Mouse (Mus musculus): Measurements from ENCODE around the gene Nlgn1.
"Not testable (repeated sequence)": the region's sequence is repeated elsewhere in the genome, so short reads cannot be mapped to it uniquely, and the experiment has no call there.

Nlgn1 gene

DNA sequence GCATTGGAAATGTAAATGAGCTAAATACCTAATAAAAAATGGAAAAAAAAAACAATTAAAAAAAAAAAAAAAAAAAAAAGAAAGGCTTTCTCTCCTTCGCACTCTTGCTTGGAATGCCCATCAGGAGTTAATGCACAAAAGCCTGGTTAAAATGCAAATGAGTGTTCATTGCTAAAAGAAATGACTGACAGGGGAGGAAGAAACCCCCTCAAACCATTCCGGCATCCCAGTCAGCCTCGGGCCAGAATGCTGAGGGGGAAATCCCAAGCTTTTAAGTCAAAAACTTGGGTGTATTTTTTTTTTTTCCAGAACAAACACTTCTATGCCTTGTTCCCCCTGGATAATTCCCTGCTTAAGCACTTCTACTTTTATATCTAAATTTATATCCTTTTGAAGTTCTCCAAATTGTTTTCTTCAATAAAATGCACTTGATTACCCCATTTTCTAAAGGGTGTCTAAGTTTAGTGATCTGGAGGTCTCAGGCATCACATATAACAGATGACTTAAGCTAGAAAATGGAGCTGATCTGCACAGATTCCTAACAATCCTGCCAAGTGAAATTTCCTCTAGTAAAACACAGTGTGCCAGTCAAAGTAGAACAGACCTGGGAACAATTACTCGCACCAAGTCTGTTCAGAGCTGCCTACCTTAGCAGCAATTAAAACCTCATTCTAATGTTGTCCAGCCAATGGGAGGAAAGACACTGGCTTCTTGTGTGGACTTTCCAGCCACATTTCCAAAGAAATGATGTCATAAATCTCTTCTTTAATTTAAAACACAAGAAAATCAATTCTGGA, 686.2 kb downstream of the Nlgn1 start:
- no peak for DNase-seq (ENCODE audit: low spot score)

DNA sequence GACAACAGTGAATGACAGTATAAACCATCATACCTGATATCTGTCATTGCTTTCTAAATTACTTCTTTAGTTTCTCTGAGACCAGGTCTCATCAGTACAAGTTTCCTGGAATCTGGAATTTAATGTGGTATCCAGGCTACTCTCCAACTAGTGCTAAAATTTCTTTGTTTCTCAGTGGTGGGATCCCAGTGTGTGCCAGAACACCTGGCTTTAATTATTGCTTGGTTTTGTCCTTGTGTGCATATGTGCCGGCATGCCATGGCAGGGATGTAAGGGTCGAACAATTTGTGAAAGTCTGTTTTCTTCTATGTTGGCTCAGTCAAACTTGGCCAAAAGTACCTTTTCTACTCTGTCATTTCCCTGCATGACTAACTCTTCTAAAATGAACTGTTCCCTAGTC, 703.1 kb downstream of the Nlgn1 start:
- DNase-seq (ENCODE audit: low spot score) = no peak

DNA sequence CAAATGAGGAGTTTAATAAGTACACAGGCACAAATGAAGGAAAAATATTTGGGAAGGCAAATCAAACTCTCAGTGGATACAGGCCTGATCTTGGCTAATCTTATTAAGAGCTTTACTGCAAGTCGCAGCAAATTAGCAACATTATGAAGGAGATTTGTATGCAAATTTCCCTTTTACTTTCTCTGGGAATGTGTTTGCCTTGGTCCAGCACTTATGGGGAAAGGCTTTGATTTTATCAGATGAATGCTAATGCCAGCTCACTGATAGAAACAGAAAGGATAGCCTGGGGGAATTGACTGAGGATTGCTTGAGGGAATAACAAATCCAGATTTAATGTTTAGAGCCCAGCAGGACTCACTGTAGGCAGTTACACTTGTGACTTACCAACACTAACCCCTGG, 725.7 kb downstream of the Nlgn1 start:
- DNase-seq (ENCODE audit: low spot score) = no peak

DNA sequence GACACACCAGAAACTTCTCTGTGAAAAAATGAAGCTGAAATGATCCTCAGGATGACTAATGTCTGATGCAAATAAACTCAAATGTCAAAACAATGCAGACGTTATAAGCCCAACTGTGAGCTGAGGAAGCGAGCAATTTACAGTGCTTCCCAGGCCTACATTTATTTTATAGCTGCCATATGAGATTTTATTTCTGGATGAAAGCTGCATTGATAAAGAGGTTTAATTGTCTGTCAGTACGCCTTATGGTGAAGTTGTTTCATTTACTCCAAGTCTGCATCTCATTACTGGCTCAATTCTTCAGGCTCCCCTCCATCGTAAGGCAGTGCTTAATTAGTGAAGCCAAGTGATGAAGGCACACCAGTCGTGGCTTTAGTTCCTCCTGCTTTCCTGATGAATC, 734.7 kb downstream of the Nlgn1 start:
- no peak for DNase-seq (ENCODE audit: low spot score)

DNA sequence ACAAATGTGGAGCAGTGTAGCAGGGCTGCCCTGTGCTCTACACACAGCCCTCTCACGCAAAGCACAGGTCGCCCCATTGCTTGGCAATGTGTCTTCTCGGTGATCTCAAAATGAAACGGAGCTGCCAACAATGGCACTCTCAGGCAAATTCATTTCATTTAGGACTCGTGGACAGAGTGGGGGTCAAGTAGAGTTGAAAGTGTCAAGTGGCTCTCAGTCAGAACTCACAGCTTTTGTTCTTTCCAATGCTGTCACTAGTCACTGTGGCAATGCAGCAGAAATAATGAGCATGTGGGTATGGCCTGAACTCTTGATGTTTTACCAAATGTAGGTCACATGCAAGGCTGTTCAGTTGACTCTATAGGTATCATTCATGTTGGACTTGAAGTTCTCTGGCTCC, 756.7 kb downstream of the Nlgn1 start:
- no peak for DNase-seq (ENCODE audit: low spot score)

DNA sequence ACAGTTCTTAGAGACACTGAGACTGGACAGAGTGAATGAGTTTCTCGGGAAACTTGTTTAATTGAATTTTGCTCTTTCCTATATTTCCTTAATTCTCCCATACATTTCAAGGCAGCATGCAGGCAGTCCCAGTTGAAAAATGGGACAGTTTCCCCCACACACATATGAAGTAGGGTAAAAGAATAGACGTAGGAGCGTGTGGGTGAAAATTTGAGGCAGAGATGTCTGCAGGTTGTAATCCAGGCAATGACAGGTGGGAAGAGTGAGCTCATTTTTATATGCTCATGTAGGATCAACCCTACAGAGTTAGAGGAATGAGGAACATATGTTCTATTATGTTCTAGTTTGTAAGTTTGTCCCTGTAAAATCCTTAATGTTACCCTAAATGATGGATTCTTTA, 757.4 kb downstream of the Nlgn1 start:
- DNase-seq (ENCODE audit: low spot score) = no peak

DNA sequence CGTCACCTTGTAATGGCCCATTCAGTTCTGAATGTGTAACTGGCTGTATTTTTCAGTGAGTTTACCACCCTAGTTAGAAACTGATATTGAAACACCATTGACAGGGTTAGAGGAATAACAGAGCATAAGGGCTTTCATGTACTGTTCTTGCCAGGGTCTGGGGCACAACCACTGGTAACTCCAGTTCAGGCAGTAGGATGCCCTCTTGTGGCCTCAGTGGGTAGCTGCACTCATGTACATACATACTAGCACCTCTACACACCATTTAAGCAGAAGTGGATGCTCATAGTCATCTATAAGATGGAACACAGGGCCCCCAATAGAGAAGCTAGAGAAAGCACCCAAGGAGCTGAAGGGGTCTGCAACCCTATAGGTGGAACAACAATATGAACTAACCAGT, 773.7 kb downstream of the Nlgn1 start:
- not testable (repeated sequence) for DNase-seq (ENCODE audit: low spot score)

DNA sequence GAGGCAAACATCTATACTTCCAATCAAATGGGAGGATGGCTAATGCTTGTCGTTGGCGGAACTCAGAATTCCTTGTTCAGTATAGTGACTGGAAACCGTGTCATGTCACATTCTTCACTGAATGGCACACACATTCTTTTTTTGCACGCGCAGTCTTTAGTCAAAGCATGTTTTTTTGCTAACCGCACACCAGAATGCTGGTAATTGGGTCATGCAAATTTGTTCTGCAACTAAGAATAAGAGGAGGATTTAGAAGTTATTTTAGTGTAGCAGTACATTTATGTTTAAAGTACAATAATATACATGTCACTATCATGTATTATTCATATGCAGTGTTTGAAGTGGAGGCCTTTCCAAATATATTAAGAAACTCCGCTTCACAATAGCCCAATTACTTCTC, 783.2 kb downstream of the Nlgn1 start:
- DNase-seq (ENCODE audit: low spot score) = not testable (repeated sequence)

DNA sequence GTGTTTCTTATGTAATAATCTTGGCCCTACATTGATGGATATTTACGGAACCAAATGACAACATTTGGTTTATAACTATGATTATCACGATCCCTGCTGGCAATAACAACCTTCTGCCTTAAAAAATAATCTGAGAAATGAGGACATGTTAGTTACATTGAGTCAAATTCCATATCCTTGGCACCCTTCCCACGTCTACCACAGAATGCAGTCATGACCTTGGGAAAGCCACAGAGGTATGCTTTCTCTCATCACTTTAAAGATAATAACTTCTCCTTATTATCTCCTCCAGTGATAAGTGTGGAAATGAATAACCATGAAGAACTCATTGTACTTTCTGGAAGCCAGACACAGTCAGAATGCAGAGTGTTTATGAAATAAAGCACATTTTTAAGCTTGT, 808.0 kb downstream of the Nlgn1 start:
- DNase-seq (ENCODE audit: low spot score) = not testable (repeated sequence)

DNA sequence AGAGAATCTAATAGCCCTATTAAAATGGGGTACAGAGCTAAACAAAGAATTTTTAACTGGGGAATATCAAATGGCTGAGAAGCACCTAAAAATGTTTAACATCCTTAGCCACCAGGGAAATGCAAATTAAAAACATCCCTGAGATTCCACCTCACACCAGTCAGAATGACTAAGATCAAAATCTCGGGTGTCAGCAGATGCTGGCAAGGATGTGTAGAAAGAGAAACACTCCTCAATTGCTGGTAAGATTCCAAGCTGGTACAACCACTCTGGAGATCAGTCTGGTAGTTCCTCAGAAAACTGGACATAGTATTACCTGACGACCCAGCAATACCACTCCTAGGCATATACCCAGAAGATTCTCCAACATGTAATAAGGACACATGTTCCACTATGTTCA, 869.2 kb downstream of the Nlgn1 start:
- DNase-seq (ENCODE audit: low spot score) = no peak

DNA sequence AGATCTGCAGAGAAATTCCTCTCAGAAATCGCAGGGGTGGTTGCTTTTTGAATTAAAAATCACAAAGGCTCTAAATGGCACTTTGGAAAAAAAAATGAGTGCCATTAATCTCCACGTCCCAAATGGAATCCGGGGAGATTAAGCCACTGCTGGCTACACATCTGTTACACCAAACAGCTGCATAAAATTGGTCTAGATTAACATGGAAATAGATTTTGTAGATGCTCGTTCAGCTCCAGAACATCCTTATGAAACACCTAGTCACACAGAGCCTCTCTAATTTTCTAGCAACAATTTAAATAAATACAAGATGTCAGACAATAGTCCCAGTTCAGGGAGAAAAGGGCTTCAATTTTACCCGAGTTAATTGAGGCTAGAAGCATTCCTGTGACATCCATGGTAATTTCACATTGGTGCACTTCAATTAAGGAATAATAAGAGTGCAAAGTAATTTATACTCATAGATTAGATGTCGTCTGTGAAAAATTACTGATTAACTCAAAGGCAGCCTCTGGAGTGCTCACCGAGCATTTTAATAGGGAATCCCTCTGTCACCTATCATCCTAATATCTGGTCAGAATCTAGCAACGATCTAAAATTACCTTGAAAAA, 875.9 kb downstream of the Nlgn1 start:
- no peak for DNase-seq (ENCODE audit: low spot score)

DNA sequence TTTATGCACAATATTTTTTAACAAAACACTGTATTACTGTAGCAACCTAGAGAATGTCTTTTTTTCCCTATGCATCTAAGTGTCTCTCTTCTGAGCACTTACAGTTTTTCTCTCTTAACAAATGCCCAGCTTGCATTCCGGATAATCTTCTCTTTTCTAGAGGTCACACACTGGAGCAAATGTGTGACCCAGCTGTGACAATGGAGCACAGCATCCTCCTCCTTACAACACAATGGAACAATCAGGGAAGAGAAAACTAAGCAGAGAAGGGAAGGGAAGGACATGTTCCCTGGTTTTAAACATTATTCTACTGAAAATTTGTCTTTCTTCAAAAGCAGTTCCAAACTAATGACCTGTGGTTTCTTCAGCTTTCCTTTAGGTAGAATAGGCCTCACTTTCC, 879.9 kb downstream of the Nlgn1 start:
- DNase-seq (ENCODE audit: low spot score) = no peak

DNA sequence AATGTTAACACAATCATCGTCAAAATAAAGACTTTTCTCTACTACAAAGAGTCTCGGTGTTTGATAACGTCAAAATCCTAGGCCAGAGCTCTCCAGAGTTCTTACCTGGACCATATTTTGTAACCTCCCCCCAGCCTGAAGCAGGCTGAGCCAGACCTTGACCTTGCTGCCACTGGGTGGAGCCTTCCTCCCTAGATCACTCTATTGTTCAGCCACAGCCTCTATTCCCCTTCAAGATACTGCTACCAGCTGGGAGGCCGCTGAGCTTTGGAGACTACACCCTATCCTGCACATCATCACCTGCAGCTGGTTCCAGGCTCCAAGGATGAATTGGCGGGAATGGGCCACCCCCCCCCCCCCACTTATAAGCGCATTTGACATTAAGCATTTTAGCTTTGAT, 881.8 kb downstream of the Nlgn1 start:
- no peak for DNase-seq (ENCODE audit: low spot score)

DNA sequence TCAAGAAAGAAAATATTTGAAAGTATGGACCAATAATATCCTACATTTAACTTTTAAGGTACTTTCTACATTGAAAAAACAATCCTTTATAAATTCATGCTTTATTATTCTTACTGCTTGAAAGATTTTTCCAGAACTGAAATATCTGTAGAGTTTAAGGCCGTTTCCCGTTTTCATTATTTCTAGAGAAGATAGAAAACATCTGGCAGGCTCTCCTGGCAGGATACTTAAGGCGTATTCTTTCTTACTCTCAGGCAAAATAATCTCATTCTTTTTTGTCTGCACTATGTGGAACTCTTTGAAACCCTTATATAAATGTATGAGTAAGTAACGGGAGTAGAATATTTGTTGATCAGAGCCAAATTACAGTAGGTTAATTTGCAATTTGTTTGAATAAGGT, 882.9 kb downstream of the Nlgn1 start:
- DNase-seq (ENCODE audit: low spot score) = no peak

DNA sequence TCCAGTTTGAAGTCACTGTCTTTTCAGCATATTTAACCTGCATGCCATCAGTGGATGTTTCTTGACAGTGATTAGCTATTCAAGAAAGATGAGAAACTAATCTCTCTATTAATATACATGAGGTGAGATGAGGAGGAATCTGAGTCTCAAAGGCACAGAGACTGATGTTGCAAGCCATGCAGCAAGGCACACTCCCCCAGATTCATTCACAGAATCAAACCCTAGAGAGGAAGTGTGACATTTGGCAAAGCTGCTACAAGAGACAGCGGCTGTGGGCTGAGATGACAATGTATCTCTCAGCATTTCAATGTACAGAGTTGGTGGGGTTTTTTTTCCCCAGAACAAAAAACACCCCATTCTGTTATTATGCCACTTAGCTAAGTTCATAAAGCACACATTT, 885.1 kb downstream of the Nlgn1 start:
- no peak for DNase-seq (ENCODE audit: low spot score)

DNA sequence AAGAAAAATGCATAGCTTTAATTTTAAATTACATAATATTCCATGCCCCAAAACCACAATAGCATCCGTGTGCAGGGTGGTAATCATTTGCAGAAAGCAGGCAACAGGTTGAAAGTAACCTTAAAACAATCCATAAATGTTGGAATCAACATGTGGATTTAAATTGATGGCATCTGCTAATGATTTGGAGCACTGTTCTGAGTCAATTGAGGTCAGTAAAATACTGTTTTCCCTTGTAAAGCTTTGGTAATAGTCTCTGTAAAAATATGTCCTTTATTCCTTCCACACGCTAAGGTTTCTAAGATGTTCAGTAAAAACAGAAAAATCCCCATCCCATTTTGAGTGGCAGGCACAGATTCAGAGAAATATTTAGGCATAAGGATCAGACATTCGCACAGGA, 888.6 kb downstream of the Nlgn1 start:
- DNase-seq (ENCODE audit: low spot score) = no peak

DNA sequence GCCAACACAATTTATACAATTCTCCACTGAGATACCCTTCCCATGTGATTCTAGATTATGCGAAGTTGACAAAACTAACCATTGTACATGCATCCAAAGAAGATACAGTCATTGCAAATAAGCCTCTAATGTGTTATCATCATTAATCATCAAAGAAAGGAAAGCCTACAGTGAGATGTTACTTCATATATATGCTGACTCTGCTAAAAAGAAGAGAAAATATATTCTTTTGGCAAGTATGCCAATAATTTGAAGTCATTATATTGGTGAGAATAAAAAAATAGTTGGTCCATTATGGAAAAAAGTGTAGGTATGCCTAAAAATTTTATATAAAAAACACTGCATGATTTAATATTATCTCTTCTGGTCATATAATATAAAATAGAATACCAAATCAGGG, 889.6 kb downstream of the Nlgn1 start:
- no peak for DNase-seq (ENCODE audit: low spot score)

DNA sequence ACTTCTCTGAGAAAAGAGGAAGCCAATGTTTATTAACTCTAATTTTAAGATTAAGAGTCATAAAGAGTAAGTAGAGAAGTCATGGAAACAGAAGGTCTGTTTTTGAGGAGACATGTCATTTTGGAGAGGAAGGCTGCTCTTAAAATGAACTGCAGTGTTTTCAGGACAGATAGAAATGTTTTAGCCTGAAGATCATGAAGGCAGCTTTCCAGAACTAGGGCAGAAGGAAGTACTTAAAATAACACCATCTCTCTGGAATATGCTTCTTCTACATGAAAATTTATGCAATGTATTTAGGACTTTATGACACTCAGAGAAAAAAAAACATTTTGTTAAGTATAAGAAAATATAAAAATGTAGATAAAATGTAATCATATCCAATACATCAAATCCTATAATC, 905.3 kb downstream of the Nlgn1 start:
- no peak for DNase-seq (ENCODE audit: low spot score)

DNA sequence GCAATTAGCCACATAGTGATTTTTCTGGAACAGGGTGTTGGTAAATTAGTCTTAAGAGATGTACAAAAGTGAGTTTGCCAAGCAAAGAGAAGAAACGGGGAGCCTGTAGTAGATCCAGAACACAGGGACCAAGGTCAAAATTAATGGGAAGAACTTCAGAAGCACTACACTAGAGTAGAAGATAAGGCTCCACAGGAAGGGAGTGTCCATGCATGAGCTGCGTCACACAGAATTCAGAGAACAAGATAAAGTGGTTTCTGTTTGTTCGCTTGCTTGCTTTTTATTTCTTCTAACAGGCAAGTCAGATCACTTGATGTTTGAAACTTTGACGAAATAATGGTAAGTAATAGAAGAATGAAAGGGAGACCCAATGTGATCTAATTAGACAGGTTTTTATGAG, 920.3 kb downstream of the Nlgn1 start:
- no peak for DNase-seq (ENCODE audit: low spot score)

Measured in ovary, postnatal 14 days (tissue).